Mouse (Mus musculus): Measurements from ENCODE around the gene Mmgt1. TPM values are rescaled to one million over a fixed set of nuclear protein-coding genes. Genes with fewer than 3 reads are reported as not detected.

Gene Mmgt1
- polyA plus RNA-seq (2012; rRNA removed), result 10.9 and 14.9 TPM in 2 replicates

DNA sequence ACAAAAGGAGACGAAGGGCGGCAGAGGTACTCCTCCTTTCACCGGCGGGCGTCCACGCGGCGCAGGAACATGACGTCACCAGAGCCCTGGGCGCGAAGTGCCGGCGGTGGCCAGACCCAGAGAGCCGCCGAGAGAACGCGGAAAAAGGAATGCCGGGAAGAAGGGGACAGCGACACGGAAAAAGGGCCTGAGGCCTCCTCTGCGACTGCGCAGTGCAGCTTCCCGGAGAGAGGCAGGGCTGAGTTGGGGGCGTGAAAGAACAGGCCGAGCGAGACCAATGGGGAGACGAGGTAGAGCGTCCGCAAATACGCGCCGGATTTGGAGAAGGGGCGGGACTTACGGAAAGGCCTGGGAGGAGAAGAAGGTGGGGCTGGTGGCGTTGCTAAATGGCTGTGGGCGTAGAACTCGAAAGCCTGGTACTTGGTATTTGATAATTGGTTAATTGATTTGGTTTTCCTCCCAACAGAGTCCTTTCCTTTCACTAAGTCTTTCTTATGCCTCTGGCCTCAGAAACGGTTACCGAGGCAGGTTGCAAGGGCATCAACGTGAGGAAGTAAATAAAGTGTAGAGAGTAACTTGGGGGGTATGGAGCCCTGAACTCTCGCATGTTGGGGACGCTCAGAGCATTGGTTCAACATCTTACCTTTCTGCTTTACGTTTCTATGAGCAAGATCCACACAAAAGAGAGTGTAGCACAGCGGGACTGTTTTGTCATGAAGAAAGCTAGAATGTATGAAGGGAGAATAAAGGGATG, at the start of gene Mmgt1:
Mmgt1 (minus strand) TSS at position 183 of the 754 bp plus-strand sequence.
- peak; percentile 61 for DNase-seq (ENCODE audit: low read depth)

DNA sequence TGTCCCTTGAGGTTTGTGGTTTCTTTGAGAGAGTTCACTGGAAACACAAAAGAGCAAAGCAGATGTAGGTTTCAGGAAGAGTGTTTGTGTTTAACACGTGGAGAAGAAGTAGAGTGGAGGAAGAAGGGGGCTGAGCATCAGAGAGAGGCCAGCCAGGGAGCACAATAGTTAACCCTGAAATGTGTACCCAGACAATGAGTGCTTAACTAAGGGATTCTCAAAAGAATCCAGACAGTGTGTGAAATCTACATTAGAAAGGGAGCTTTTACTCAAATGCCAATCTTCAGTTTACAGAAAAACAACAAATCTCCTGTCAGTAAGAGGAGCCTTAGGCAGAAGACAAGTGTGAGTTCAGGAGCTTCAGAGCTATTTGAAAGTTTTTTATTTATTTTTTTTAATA, 42.2 kb upstream of the Mmgt1 start:
- DNase-seq (ENCODE audit: low read depth), result no peak

DNA sequence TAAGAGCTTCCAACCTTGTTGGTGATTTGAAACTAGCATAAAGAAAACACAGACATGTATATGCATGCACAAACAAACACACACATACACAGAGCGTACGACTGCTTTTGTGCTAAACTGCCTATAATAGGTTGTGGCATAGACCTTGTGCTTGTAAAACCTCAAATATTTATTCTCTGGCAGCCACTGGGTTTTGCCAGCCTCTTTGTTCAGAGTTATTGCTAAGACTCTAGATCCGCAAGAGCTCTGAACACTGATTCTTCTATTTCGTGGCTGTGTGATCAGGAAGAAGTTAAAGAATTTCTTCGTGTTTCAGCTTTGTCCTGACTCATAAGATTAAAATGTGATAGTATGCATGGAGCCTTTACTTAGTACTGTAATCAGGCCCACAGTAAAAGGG, 38.3 kb upstream of the Mmgt1 start:
- no peak for DNase-seq (ENCODE audit: low read depth)

DNA sequence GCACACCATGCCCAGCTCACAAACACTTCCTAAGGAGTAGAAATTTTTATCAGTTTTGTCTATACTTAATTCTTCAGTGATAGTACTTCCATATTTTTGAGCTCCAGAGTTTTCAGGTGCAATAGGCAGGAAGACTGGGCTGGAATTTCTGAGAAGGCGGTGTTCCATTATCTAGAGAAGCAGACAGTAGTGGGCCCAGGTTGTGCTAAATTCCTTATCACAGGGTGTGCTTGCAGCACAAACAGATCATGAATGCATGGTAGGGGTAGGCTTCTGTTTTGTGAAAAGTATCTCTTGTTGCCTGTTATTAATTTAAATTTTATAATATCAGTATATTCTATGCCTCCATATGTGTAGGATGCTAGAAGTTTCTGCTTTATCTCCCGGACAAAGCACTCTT, 17.4 kb upstream of the Mmgt1 start:
- DNase-seq (ENCODE audit: low read depth), result no peak

DNA sequence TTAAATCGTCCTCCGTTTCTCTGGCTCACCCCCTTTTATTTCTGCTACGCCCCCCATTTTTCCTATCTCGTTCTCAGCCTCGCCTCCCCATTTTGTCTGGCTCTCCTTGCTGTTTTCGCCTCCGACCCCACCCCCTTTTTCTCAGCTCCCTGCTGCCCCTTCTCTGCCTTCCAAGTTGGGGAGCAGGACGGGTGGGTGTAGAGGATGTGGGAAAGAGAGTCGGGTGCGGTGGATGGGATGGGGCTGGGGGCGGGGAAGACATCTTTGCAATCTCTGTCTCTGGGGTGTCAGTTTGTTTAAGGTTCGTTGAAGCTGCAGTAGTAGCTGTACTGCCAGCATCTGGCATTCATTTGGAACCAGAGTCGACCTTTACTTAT, 12.4 kb upstream of the Mmgt1 start:
- DNase-seq (ENCODE audit: low read depth), result no peak

DNA sequence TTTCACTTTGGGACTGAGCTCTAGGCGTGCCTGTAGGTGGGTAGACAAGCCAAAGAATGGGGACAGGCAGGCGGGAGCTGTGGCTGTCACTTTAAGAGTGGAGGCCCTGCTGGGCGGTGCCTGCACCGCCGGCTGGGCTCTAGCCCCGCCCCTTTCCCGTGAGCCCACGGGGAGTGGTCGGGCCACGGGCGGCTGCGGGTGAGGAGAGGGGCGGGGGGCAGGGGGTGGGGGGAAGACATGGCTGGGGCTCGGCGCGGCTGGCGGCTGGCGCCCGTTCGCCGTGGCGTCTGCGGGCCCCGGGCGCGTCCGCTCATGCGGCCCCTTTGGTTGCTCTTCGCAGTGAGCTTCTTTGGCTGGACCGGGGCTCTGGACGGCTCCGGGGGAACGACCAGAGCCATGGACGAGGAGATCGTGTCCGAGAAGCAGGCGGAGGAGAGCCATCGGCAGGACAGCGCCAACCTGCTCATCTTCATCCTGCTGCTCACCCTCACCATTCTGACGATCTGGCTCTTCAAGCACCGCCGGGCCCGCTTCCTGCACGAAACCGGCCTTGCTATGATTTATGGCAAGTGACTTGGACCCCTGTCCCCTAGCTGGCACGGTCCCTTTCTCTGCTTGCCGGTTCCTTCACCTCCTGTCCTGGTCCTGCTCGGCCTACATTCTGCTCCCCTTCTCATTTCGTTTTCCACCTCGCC, 11.9 kb upstream of the Mmgt1 start, which contains the start of gene Slc9a6:
Slc9a6 (plus strand) TSS at position 135 of the 695 bp plus-strand sequence.
- no peak for DNase-seq (ENCODE audit: low read depth)

DNA sequence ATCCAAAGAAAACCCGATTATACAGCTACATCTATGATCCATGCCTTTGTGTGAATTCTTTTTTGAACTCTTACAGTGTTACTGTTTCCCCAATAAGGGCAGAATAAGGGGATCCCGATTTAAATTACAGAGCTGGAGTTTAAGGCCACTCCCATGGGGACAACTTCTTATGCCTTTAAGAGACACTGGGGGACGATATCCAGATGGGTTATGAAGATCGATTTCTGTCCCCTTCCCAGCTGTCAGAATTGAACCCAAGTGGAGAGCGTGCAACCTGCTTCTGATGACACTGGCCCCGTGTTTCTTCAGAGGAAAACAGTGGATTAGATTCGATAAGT, 11.4 kb upstream of the Mmgt1 start:
- DNase-seq (ENCODE audit: low read depth), result no peak

DNA sequence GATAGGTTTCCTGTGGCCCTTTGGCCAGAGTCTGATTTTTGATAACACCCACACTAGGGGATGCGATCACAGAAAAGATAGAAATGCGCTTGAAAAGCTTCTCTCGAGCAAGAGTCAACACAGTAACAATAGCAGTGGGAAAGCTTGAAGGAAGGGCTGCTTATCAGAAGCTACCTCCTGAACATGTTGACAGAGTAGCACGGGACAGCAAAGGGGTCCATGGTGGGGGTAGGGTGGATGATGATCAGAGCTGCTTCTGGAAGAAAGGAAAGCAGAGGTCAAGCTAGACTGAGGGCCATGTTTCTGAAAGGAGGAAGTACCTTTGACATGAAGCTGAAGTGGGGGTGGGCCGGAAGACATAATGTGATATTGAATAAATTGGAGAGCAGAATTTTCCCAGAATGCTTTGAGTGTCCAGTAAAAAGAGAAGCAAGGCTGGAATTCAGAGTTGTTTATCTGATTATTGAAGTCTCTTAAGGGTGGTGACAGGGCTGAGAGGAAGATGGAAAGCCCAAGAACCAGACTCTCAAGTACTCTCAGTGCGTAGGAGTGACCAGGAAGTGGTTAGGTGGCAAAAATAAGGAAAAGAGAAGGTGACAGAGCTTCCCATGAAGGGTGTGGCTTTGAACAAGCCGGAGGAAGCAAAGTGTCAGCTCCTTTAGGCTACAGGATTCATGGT, 9.3 kb upstream of the Mmgt1 start:
- DNase-seq (ENCODE audit: low read depth), result no peak

DNA sequence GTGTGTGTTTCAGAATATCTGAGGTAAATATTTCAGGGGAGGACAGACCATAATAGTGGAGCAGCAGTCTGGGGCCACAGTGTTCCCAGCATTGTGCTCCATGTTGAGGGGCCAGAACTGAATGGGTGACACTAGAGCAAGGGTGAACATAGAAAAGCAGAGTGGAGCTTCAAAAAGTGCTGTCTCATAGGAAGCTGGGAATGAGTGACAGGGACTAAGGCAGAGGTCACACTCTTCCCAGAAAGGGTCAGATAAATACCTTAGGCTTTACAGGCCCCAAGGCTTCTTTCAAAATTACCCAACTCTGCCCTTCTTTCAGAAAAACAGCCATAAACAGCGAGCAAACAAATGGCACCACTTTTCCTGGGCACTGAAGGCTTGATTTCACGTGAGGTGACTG, 8.7 kb upstream of the Mmgt1 start:
- no peak for DNase-seq (ENCODE audit: low read depth)

DNA sequence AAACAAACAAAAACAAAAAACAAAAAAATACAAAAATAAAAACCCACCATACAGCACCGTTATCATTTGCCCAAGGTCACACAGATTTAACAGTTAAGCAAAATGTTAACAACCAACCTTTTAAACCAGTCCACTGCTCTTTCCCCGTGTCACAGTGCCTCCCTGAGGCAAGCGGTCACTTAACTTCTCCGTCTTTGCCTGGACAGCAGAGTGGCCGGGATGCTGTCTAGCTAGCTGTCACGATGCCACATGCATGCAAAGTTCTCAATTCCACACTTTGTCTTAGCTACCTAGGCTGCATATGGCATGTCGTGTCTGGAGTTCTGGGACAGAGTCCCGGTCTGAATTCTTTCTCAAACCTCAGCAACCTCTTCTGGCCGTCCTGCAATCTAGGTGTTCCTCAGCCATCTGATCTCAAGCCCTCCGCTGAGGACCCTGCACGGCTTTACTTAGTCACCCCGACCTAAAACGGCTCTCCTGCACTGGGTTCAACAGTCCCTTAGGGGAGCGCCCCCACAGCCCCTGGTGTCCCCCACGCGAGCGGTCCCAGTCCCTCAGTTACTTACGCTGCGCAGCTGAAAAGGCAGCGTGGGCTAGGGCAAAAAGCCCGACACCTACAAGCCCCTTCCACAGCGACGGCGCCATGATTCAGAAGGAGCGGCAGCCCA, 516 bp downstream of the Mmgt1 start:
- DNase-seq (ENCODE audit: low read depth), result no peak

DNA sequence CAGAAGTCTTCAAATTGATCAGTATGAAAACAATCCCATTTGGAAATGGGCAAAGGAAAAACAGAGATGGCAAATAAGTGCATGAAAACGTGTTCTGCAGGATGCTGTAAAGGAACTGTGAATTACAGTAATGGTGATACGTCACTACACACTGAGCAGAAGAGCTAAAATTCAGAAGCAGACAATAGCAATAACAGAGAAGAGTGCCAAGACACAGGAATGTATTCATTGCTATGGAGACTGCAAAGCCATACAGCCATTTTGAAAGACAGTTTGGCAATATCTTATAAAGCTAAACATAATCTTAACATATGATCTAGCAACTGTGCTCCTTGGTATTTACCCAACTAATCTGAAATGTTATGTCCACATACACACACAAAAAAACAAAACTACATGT, 19.7 kb downstream of the Mmgt1 start:
- DNase-seq (ENCODE audit: low read depth), result no peak

DNA sequence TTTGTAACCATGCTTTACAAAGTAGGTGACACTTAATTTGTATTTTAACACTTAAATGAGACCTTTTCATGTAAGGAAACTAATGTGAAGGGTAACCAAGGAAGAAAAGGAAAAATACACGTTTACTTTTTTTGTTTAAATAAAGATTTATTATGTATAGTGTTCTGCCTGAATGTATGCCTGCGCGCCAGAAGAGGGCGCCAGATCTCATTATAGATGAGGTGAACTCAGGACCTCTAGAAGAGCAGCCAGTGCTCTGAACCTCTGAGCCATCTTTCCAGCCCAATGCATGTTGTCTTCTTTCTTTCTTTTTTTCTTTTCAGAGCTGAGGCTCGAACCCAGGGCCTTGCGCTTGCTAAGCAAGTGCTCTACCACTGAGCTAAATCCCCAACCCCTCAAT, 25.4 kb downstream of the Mmgt1 start:
- no peak for DNase-seq (ENCODE audit: low read depth)

DNA sequence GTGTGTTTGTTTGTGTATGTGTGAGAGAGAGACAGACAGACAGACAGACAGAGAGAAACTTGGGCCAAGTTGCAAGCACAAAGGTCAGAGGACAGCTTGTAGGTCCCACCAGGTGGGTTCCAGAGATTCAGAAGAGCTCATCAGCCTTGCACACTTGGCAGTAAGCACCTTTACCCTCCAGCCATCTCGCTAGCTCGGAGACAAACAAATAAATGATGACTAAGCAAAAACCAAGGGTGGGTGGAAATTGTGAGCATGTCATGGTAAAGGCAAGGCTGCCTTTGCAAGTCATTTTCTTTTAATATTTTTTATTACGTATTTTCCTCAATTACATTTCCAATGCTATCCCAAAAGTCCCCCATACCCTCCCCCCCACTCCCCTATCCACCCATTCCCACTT, 44.3 kb downstream of the Mmgt1 start:
- no peak for DNase-seq (ENCODE audit: low read depth)

DNA sequence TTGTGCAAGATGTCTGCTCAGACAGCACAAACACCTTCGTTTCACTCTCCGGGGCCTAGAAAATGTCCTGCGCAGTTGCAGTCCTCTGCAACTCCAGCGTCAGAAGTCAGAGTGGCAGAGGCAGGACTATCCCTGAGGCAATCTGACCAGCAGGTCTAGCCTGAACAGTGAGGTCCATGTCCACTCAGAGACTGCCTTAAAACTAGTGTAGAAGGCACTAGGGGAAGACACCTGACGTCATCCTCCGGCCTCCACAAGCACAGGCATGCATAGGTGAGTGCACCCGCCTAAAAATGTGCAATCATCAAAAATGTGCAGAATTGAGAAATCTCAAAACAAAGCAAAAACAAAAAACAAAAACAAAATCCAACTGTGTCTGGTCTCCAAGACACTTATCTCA, 48.4 kb downstream of the Mmgt1 start, which contains the start of gene Gm648:
Gm648 (minus strand) TSS at position 101 of the 400 bp plus-strand sequence.
- DNase-seq (ENCODE audit: low read depth), result no peak

DNA sequence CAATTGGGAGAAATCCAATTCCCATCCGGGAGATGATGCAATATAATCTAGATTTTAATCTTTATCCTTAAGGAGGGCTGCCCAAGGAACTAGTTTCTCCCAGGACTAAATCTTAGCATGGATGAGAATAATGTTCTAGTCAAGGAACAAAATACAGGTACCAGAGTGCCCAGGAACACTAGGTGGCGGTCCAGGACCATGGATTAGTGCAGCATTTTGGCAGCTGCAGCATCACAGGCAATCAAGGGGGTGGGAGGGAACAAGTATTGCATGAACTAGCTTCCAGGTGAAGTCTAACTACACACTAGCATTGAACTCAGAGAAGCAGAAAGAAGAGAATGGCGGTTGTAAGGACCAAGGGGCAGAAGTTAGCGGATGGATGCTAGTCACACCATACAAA, 60.7 kb downstream of the Mmgt1 start:
- DNase-seq (ENCODE audit: low read depth), result no peak

Other genes starting within 250 kb of the Mmgt1 start
- 4.6 and 7.4 TPM in 2 replicates for gene Smim10l2a, start 223.5 kb downstream of the Mmgt1 start, polyA plus RNA-seq (2012; rRNA removed)
- gene Gm2174, start 150.1 kb downstream of the Mmgt1 start, polyA plus RNA-seq (2012; rRNA removed), result not detected in 2 replicates
- 21.5 and 26.9 TPM in 2 replicates for gene Ints6l, start 143.2 kb downstream of the Mmgt1 start, polyA plus RNA-seq (2012; rRNA removed)
- gene Gm10477, start 73.3 kb downstream of the Mmgt1 start, polyA plus RNA-seq (2012; rRNA removed), result not detected in 2 replicates
- gene Gm648, start 48.5 kb downstream of the Mmgt1 start, polyA plus RNA-seq (2012; rRNA removed), result 0.14 TPM in 1 of 2 replicates, not detected in the other
- 49.1 and 58.5 TPM in 2 replicates for gene Slc9a6, start 11.7 kb upstream of the Mmgt1 start, polyA plus RNA-seq (2012; rRNA removed)
- 291 and 448 TPM in 2 replicates for gene Fhl1, start 133.7 kb upstream of the Mmgt1 start, polyA plus RNA-seq (2012; rRNA removed)
- 0.35 and 0.47 TPM in 2 replicates for gene Map7d3, start 224.3 kb upstream of the Mmgt1 start, polyA plus RNA-seq (2012; rRNA removed)